Mouse (Mus musculus): ENCODE data around the gene Sult4a1.

Gene Sult4a1

GRCm38 (mm10) chr15:84037067-84037466, 68.5 kb downstream of the Sult4a1 start:
- DNase-seq (ENCODE audit: low spot score in 2 of 2): no peak
